Mouse (Mus musculus): ENCODE results near the gene Pdzk1.

Gene Pdzk1

GRCm38 (mm10) chr3:96828984-96829383 lies at the start of gene Pdzk1, which contains the start of gene Cd160:
Gene Pdzk1 (plus strand): TSS chr3:96829284.
Gene Cd160 (minus strand): TSS chr3:96829351.
- no peak for DNase-seq

GRCm38 (mm10) chr3:96782236-96782635 lies 46.8 kb upstream of the Pdzk1 start:
- DNase-seq = no peak

GRCm38 (mm10) chr3:96787784-96788183 lies 41.3 kb upstream of the Pdzk1 start:
- no peak for DNase-seq

GRCm38 (mm10) chr3:96788506-96788905 lies 40.6 kb upstream of the Pdzk1 start:
- DNase-seq = no peak

- no peak for DNase-seq
Observed at GRCm38 (mm10) chr3:96800254-96800653, 28.8 kb upstream of the Pdzk1 start.

DNA sequence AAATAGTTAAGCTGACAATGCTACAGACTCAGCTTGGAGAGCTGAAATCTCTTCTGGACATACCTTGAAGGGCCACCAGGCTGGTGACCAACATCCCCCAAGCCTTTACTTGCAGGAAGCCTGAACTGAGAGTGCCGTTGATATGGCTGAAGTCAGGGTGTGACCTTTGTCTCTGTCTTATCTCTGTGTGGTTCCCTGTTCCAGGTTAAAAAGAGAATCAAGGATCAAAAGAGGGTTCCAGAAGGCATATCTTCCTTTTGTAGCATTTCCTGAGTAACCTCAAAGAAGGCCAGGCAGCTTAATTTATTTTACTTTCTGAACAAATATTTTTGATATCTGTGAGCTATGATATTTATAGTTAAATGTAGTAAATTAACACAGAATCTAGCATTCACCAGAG lies 26.9 kb upstream of the Pdzk1 start:
- no peak for DNase-seq

GRCm38 (mm10) chr3:96808136-96808535 lies 20.9 kb upstream of the Pdzk1 start:
- no peak for DNase-seq

DNA sequence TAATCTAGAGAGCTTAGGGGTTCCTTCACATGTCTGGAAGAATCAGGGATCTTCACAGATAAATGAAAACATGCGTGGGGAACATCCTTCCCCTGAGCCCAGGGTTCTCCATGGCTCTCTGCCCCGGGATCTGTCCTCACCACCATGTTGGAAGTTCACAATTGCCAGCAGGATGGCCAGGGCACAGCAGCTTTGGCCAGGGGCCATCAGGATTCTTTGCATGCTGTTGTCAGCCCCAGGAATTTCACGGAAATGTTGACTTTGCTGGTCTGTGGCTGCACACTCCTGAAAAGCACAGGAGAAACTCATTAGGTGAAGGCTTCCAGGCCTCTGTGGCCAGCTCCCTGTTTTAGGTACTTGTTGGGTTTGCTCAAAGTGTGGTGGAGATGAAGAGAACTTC lies 20.4 kb upstream of the Pdzk1 start:
- peak in 1 of 2 experiments; percentile 22 for DNase-seq

DNA sequence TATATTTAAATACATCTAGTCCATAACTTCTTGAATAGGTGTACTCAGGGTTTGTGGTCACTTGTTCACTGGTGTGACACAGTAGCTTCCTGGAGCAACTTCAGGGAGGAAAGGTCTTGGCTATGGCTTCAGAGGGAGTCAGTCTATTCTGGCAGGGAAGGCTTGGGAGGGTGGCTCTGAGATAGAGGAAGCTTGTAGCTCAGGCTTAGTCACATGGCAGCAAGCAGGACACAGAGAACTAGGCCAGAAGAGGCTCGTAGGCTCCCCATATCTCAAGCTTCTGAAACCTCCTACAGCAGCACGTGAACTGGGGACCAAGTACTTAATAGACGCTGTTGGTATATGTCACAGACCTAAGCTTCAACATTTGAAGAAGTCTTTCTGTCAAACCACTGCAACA lies 17.9 kb upstream of the Pdzk1 start:
- no peak for DNase-seq

DNA sequence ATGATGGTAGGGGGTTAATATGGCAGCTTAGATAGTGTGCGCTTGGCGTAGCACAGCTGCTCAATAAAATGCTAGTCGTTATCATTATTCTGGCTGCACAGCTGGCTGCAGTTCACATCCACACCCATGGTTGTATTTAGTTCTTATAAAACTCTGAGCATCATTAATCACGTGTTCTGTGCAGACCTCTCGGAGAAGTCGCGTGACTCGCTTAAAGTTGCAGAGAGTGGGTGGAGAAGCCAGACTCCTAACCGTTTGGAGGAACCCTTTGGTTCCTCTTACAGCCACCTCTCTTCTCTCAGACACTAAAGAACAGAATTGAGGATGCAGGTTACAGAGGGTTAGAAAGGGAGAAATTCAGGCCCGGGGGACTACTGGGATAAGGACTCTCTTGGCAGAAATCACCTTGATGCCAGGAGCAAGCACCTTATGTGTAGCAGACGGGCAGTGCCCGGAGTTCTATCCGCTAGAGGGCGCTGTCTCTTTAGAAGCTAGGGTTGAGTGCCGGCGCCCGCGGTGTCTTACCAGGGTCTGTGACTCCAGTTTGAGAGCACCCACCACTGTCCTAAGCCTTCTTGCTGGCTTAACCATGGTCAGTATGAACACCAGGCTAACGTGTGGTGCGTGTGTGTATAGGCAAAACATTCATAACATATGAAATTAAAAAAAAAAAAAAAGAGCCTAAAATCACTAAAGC lies 16.5 kb upstream of the Pdzk1 start:
- peak; percentile 78 to 90 for DNase-seq

DNA sequence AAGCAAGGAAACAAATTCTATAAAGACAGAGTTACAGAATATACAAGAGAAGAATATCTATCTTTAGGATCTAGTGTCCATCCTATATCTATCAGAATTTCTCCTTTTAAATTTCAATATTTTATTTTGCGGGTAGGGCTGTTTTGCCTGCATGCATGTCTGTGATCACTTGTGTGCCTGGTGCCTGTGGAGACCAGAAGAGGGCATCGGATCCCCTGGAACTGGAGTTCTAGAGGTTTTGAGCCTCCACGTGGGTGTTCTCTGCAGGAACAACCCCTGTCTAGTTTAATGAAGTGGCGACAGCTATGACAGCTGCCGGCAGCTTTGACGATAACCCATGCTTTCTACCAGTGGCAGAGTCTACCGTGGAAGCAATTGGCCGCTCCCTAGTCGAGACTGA lies 16.0 kb upstream of the Pdzk1 start:
- peak; percentile 17 to 43 for DNase-seq

DNA sequence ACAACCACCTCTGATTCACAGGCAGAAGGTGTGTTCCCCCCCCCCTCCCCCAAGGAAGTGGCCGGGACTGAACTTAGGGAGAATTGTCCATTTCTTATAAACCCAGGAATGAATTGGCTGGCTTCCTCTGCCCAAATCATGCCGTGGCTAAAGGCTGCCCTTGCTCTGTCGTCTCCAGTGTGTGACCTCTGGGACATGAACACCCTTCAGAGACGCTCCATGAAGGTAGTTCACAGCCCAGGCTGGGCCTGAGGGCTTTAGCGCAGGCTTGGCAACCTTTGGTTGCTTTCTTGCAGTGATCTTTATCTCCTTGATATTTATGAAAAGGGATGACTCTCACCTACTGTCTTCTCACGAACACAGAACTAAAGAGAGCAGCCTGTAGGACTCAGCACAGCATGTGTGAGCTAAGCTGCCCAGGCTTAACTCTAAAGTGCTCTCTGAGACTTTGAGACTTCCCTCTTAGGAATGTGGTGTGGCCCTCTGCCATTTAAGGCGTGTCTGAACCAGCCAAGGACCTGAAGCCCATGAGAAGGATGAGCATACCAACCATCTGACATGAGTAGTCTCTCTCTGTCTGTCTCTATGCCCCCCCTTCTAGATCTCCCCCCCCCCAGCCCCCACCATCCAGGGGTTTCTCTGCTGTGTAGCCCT lies 15.4 kb upstream of the Pdzk1 start:
- no peak for DNase-seq

DNA sequence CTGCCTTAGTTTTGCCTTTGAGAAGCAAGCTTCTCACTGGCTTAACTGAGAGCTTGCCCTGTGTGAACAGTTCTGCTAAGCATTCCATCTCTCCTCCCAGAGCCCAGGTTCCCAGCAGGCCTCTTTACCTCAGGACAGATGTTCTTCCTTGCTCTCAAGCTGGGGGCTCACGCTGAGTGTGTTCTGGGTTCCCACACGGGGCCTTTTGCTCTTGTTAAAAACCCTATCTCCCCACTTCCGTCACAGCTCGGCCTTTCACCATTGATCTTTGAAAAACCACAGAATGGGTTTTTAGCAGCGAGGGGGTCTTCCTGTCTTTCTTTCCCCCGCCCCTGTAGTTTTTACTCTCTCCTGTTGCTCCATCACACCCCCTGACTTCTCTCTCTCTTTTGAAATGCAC lies 14.7 kb upstream of the Pdzk1 start:
- no peak for DNase-seq

GRCm38 (mm10) chr3:96820116-96820915 lies 8.8 kb upstream of the Pdzk1 start:
- no peak for DNase-seq

DNA sequence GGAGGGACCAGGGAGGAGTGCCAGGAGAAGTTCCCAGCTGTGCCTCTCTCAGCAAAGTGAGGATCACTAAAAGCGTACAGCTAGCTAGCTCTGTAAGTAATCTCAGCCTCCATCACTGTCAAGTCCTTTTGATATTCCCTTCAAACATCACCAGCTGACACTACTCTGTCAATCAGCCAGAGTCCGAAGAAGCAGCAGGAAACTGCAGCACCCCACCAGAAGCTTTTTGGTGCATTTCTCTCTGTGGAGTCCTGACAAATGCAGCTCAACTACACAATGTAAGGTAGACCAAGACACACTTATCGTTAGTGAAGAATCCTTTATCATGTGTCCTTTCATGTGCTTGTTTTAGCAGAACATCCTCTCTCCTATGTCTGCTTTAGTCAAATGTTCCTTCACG lies 7.5 kb upstream of the Pdzk1 start:
- DNase-seq = no peak

GRCm38 (mm10) chr3:96823701-96824100 lies 5.4 kb upstream of the Pdzk1 start:
- no peak for DNase-seq

DNA sequence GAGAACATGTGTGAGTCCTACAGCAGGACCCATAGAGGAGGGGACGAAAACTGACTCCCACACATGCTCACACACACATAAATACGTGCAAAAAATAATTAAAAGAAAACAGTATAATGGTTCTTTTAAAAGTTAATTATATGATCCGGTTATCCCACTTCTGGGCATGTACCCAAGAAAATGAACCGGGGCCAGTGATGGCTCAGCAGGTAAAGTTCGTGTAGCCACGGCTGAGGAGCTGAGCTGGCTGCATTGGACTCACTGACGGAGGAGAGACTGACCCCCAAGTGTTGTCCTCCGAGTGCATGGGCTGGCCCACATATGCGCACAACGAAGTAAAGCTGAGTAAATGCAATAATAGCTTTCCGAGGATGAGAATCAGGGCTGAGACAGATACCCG lies 4.5 kb upstream of the Pdzk1 start:
- no peak for DNase-seq

GRCm38 (mm10) chr3:96825261-96825660 lies 3.8 kb upstream of the Pdzk1 start:
- no peak for DNase-seq

GRCm38 (mm10) chr3:96828308-96828864 lies 698 bp upstream of the Pdzk1 start:
- no peak for DNase-seq

DNA sequence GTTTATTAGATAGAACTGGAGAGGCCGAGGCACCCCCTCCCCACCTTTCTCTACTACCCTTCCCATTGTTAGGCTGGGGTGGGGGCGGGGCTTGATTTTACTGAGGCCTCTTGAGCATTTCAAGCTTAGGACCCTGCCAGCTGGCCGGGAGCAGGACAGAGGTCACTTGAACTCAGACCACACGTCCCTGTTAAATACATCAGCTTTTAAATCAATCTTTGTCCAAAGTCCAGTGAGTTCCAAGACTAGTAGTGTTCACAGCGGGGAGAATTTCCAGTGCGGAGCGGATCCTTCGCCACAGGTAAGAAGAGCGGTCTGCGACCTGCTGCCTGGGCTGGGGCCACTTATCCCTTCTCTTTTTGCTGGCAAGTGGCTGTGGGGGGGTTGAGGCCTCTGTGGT lies 772 bp downstream of the Pdzk1 start:
- no peak for DNase-seq

GRCm38 (mm10) chr3:96832930-96833329 lies 3.8 kb downstream of the Pdzk1 start:
- no peak for DNase-seq

DNA sequence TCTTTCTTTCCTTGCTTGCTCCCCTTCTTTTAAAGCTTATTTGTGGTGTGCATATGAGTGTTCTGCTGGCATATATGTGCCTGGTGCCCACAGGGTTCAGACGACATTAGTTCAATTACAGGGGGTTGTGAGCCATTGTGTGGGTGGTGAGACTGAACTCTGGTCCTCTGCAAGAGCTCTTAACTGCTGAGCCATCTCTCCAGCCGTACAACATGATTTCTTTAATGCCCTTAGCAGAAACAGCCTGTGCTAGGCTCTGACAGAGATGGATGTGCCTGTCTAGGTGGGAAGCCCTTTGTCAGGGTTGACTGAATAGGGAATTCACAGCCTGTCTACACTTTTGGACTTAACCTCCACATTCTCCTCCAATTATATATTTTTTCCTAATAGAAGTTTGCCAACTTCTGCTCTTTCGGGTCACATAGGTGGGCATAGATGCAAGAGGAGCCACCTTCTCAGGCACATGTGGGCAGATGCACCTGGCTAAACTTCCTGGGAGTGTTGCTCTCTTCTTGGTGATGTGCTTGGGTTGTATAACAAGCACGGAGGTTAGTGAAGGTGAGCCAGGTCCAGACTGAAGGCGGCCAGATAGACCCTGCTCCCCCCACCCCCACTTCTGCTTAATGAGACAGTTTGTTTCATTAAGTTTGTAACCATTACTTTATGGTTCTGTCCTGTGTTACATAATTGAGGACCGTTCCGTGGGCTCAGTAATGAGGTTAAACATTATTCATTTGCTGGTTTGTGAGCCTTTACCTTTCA lies 5.7 kb downstream of the Pdzk1 start:
- no peak for DNase-seq

GRCm38 (mm10) chr3:96836414-96836813 lies 7.3 kb downstream of the Pdzk1 start:
- no peak for DNase-seq
